Mouse (Mus musculus): ENCODE measurements around the gene Clec4g. TPM values are rescaled to one million over a fixed set of nuclear protein-coding genes. Genes with fewer than 3 reads are reported as not detected.
"Not testable (repeated sequence)": the region's sequence is repeated elsewhere in the genome, so short reads cannot be mapped to it uniquely, and the experiment has no call there.

Gene Clec4g
- not detected for total RNA-seq (2021)
- long read RNA-seq, experiment 1 = 0 reads
- long read RNA-seq, experiment 2 = 0 reads

GRCm38 (mm10) chr8:3720551-3720950, at the start of gene Clec4g:
TSS of gene Clec4g (minus strand) at chr8:3720651.
- DNase-seq (ENCODE audit: low spot score in 2 of 2) = no peak

GRCm38 (mm10) chr8:3768641-3769040, 48.2 kb upstream of the Clec4g start:
- not testable (repeated sequence) for DNase-seq (ENCODE audit: low spot score in 2 of 2)

GRCm38 (mm10) chr8:3754261-3754850, 33.9 kb upstream of the Clec4g start:
- DNase-seq (ENCODE audit: low spot score in 2 of 2) = peak in 1 of 2 experiments; percentile 6

DNA sequence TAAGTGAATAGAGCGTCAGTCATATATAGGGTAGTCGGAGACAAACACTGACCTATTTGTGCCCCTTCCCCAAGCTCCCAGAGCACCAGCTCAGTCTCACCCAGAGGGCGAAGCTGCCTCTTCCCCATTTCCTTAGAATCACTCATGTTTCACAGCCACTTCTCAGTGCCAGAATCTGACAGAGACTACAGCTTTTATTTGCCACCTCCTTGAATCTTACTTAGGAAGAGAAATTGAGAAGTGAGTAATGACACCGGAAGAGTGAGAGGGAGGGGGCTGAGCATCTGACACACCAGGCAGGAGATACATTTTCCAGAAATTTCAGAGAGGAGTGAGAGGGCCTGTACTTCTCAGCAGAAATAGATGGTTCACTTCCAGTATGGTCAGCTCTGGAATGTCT, 28.3 kb upstream of the Clec4g start, which contains the start of gene Cd209a:
Gene Cd209a (minus strand): TSS at position 224 of the 400 bp plus-strand sequence.
- no peak for DNase-seq (ENCODE audit: low spot score in 2 of 2)

DNA sequence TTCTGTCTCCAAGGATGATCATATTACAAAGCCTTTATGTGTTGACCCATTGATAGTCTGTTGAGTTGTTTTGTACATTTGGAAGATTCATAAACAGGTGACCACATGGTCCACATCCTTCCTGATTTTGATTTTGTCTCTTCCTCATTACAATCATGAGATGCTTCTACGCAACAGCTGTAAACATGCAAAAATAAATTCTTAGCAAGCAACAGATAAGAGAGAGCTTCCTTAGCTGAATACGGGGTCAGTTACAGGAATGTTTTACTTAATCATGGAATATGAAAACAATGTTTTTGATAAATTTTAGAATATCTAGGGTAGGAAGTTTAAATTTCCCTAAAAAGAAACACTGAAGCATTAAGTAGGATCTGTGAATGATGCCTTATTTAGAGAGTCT, 16.5 kb upstream of the Clec4g start:
- DNase-seq (ENCODE audit: low spot score in 2 of 2) = no peak

- DNase-seq (ENCODE audit: low spot score in 2 of 2) = no peak
Observed at GRCm38 (mm10) chr8:3735599-3735998, 15.1 kb upstream of the Clec4g start.

GRCm38 (mm10) chr8:3734084-3734483, 13.6 kb upstream of the Clec4g start:
- DNase-seq (ENCODE audit: low spot score in 2 of 2) = no peak

DNA sequence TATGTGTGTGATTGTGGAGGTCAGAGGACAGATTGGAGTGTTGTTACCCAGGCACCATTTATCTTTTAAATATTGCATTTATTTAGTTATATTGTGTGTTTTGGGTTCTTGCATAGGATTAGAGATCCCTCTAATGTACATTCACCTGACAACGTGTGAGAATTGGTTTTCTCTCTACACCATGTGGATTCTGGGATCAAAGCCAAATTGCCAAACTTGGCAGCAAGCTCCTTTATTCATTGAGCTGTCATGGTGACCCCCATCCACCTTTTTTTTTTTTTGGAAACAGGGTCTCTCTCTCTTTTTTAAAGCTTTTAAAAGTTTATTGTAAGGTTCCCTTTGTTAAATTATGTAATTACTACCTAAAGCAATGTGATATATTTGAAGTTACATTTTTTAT, 590 bp upstream of the Clec4g start:
- DNase-seq (ENCODE audit: low spot score in 2 of 2) = no peak

- DNase-seq (ENCODE audit: low spot score in 2 of 2) = peak; percentile 21 to 37
Observed at GRCm38 (mm10) chr8:3718559-3718958, 1.9 kb downstream of the Clec4g start.

DNA sequence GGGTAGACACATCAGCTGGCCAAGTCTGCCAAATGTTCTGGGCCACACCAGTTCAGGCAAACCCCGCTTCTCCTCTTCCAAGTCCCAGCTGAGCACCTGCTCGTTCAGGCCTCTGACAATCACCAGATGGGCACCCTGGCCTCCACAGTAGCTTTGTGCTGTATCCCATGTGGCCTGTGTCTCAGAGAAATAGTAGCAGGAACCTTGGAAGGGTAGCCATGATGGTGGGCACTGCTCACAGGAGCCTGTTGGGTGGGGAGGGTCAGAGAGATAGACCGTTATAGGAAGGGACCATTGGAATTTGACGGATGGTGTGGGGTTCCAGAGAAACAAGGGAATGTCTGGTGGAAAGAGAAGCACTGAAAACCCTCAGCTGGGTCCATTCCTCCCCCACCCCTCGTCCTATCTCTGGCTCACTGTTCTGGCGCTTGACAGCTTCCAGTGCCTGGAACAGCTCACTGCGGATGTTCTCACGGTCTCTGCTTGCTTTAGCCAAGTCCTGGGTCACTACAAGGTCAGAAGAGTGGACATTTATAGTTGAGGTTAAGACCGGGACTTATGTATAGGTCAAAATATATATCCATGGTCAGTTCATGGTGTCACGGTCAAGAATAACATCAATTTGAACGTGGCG, 3.0 kb downstream of the Clec4g start:
- DNase-seq (ENCODE audit: low spot score in 2 of 2) = no peak

DNA sequence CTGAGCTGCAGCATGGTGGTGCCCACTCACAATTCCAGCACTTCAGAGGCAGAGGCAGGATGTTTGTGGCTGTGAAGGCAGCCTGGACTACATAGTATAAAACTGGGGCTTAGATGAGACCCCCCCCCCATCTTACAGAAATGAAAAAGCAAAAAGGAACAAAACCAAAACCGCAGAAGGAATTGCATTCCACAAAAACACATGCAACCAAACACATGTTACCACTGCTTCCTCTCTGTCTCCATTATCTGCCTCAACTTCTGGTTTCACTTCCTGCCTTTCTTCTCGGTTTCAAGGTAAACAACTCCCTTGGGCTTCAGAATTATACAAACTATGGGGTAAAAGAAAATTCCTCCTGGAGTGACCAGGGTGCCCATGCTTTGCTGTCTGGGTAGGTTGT, 8.8 kb downstream of the Clec4g start:
- no peak for DNase-seq (ENCODE audit: low spot score in 2 of 2)

GRCm38 (mm10) chr8:3710312-3710711, 10.1 kb downstream of the Clec4g start:
- no peak for DNase-seq (ENCODE audit: low spot score in 2 of 2)

GRCm38 (mm10) chr8:3707611-3708010, 12.8 kb downstream of the Clec4g start:
- DNase-seq (ENCODE audit: low spot score in 2 of 2) = no peak

DNA sequence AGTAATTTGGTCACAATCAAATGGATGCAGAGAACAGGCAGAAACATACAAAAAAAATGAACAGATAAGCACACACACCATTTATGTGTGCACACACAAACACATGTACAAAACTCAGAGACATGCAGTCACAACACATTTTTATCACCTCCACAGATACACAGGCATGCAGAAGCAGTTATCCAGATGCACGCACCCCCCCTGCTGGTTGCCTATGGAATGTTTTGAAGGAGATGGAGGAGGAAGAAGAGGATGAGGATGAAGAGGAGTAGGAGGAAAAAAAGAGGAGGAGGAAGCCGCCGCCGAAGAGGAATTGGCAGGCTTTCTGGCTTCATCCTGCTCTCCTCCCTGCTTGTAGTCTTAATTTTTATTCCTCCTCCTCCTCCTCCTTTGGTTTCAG, 14.7 kb downstream of the Clec4g start:
- no peak for DNase-seq (ENCODE audit: low spot score in 2 of 2)

DNA sequence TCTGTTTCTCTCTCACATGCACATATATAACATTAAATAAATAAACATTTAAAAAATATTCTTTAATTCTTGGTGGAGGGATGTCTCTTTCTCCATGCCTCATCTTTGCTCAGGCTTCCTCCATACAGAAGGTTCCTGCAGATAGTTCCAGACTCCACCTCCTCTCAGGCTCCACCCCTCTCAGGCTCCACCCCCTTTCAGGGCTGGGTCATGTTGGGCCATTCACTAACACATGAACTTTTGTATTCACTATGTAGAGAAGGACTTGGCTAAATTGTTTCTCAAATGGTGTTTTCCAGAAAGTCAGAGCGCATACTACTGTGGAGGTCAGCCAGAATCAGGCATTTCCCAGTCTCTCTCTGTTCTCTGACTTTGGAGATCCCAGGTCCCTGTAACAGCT, 19.0 kb downstream of the Clec4g start:
- no peak for DNase-seq (ENCODE audit: low spot score in 2 of 2)

DNA sequence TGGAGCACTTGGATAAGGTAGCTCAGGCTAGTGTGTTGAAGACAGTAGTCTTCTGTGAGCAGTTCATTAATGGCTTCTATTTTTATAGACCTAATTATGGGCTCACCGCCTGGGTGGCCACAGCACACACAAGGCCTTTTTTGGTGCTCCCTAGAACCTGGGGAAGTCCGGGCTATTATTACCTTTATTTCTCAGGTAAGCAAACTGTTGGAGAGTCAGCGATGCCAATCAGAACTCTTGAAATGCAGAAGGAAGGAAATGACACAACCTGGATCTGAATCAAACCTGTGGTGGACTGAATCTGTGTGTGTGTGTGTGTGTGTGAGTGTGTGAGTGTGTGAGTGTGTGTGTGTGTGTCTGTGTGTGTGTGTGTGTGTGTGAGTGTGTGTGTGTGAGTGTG, 26.3 kb downstream of the Clec4g start, which contains the start of gene Fcer2a:
Gene Fcer2a (minus strand): TSS at position 55 of the 400 bp plus-strand sequence.
- DNase-seq (ENCODE audit: low spot score in 2 of 2) = no peak

DNA sequence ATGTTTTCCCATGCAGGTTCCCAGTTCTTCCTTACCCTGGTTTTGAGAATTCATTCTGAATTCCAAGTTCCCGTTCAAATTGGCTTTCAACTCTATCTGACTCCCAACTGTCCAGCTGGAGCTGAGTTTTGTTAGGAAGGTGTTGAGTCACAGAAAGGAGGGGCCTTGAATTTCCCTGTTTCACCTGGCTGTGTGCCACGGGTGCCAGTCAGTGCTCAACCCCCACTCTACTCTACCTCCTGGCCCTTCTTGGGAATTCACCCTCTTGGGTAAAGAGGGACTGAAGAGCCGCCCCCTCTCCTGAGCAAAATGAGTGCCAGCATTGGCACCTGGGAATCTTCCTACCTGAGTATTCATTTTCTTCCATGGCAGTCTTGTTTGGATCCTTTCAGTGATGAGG, 29.7 kb downstream of the Clec4g start:
- no peak for DNase-seq (ENCODE audit: low spot score in 2 of 2)

DNA sequence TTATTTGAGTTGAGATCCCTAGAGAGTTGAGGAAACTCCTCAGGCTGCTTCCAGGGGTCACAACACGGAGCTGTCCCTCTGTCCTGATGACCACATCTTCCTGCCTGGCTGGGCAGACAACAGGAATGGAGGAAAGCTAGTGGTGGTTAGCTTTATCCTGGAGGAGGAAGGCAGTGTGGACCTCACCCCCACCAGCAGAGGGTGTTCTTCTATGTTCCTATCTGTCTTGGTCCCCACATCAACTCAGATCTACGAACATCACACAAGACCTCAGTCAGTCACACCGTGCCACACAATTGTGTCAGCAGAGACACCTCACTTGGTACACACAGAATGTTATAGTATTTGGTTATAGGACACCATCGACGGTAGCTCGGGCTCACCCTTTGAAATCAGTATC, 32.9 kb downstream of the Clec4g start:
- no peak for DNase-seq (ENCODE audit: low spot score in 2 of 2)

DNA sequence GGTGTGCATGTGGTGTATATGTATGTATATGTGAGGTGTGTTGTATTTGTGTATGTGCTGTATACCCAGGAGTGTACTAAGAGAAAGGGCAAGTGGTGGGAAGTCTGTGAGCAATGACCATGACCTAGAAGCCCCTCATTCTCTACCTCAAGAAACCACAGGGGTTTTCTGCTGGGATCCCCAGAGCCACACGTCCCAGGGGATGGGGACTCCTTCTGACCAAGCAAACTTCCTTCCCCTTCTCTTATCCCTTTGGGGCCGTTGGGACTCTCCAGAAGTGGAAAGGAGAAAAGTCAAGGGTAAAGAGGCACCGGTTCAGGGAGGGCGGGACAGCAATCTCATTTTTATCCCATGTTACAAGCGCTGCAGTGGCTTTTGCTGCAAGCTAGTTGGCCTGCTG, 35.0 kb downstream of the Clec4g start:
- DNase-seq (ENCODE audit: low spot score in 2 of 2) = no peak

- DNase-seq (ENCODE audit: low spot score in 2 of 2) = no peak
Observed at GRCm38 (mm10) chr8:3684530-3684929, 35.9 kb downstream of the Clec4g start.

DNA sequence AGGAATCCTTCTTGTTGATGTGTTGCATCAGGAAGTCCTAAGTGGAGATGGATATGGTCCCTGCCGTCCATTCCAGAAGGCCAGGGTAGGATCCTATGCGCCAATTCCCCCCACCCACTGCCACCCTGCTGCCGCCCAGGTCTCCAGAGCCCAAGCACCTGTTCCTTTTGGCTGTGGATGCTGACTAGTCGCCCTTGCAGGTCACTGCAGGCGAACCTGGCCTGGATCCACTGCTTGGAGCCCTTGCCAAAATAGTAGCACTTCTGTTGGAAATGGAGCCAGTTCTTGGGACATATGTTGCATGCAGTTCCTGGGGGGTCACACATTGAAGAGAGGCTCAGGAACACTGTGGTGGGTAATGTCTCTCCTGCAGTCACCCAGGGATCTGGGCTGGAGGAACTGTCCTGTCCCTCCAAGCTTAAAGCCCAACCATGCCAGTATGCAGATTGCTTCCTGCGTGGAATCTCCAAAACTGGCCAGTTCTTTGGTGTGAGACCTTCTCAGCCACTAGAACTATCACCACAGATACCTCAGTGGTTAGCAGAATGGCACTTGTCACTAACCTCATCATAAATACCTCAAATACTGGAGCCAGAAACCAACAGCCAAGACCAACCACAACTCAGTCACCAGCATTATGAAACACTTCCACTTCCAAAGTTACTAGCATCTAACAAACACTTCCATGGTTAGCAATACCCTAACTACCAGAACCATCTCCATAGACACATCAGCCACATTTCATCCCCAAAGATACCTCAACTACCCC, 36.9 kb downstream of the Clec4g start:
- no peak for DNase-seq (ENCODE audit: low spot score in 2 of 2)

GRCm38 (mm10) chr8:3682435-3682834, 38.0 kb downstream of the Clec4g start:
- DNase-seq (ENCODE audit: low spot score in 2 of 2) = no peak

Measured in layer of hippocampus, postnatal 14 days (tissue).